Mouse (Mus musculus): Measurements from ENCODE around the gene Rnase1. TPM values are rescaled to one million over a fixed set of nuclear protein-coding genes. Genes with fewer than 3 reads are reported as not detected.
"Not testable (repeated sequence)": the region's sequence is repeated elsewhere in the genome, so short reads cannot be mapped to it uniquely, and the experiment has no call there.

Gene Rnase1
- polyA plus RNA-seq, 1 experiment from 2014 or later = not detected

GRCm38 (mm10) chr14:51161976-51162375 is 15.4 kb upstream of the Rnase1 start, which contains the start of gene Rnase2b:
Rnase2b (plus strand) TSS chr14:51162260.
- DNase-seq (ENCODE audit: low spot score, missing footprints); H3K4me2 ChIP-seq; H3K9ac ChIP-seq (ENCODE audit: low read length); H3K9me3 ChIP-seq (ENCODE audit: control insufficient read depth, low read length); H3K36me3 ChIP-seq (ENCODE audit: control insufficient read depth, insufficient read depth, low read length); ATAC-seq (ENCODE audit: low FRiP score); H3K27me3 ChIP-seq (ENCODE audit: control insufficient read depth, insufficient read depth, low read length); H3K27ac ChIP-seq (ENCODE audit: low read depth, low read length); H3K4me3 ChIP-seq (ENCODE audit: low read depth, low read length); H3K4me1 ChIP-seq (ENCODE audit: control insufficient read depth, insufficient read depth, low read length): not testable (repeated sequence)
- WGBS = 92% methylated on average over 3 of the region's 3 CpGs

- Histone ChIP-seq H3K4me2 (no peak overlapping the region), H3K9ac (ENCODE audit: low read length) (no peak overlapping the region), H3K4me1 (ENCODE audit: control insufficient read depth, insufficient read depth, low read length) (no peaks in the 10 kb centered on the region), H3K36me3 (ENCODE audit: control insufficient read depth, insufficient read depth, low read length) (no peaks in the 10 kb centered on the region), H3K27ac (ENCODE audit: low read depth, low read length) (no peak overlapping the region), H3K9me3 (ENCODE audit: control insufficient read depth, low read length) (no peaks in the 10 kb centered on the region), H3K27me3 (ENCODE audit: control insufficient read depth, insufficient read depth, low read length) (no peaks in the 10 kb centered on the region), H3K4me3 (ENCODE audit: low read depth, low read length) (no peak overlapping the region)
- no peak for ATAC-seq (ENCODE audit: low FRiP score)
- WGBS = 85% methylated on average over 1 of the region's 1 CpGs
- DNase-seq (ENCODE audit: low spot score, missing footprints) = no peak
These were observed 10.5 kb upstream of the Rnase1 start for GRCm38 (mm10) chr14:51157072-51157471.

- Histone ChIP-seq H3K36me3 (ENCODE audit: control insufficient read depth, insufficient read depth, low read length) (no peaks in the 10 kb centered on the region), H3K4me3 (ENCODE audit: low read depth, low read length) (no peak overlapping the region), H3K9ac (ENCODE audit: low read length) (no peak overlapping the region), H3K4me2 (no peak overlapping the region), H3K9me3 (ENCODE audit: control insufficient read depth, low read length) (no peaks in the 10 kb centered on the region), H3K27me3 (ENCODE audit: control insufficient read depth, insufficient read depth, low read length) (no peaks in the 10 kb centered on the region), H3K27ac (ENCODE audit: low read depth, low read length) (no peak overlapping the region), H3K4me1 (ENCODE audit: control insufficient read depth, insufficient read depth, low read length) (no peaks in the 10 kb centered on the region)
- DNase-seq (ENCODE audit: low spot score, missing footprints) (no peak), ATAC-seq (ENCODE audit: low FRiP score) (no peak)
- 90% methylated on average over 4 of the region's 4 CpGs for WGBS
These were observed 10.1 kb upstream of the Rnase1 start for GRCm38 (mm10) chr14:51156736-51157068.

DNA sequence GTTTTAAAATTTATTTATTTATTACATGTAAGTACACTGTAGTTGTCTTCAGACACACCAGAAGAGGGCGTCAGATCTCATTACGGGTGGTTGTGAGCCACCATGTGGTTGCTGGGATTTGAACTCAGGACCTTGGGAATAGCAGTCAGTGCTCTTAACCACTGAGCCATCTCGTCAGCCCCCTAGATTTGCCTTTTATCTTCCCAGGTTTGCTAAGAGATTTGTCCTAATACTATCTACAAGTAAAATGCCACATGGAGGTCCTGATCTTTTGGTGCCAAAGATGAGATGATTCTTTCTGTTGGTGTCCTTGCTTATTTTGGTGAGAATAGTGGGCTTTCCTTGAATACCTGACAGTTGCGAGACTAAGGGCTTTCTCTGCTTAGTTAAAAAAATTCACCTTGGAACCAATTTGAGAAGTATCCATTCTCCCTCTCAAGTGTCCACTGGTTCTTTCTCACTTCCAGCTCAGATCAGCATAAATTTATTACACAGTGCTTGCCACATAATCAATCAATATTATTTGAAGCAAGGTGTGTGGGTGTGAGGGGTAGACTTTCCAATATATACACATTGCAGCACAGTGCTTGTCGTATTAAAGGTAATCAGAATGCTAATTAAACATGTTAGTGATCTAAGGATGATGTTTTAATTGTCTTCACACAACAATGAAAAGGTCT is 9.6 kb upstream of the Rnase1 start:
- Histone ChIP-seq H3K4me3 (ENCODE audit: low read depth, low read length) (no peak overlapping the region), H3K27ac (ENCODE audit: low read depth, low read length) (no peak overlapping the region), H3K4me2 (no peak overlapping the region), H3K36me3 (ENCODE audit: control insufficient read depth, insufficient read depth, low read length) (no peaks in the 10 kb centered on the region), H3K27me3 (ENCODE audit: control insufficient read depth, insufficient read depth, low read length) (no peaks in the 10 kb centered on the region), H3K9ac (ENCODE audit: low read length) (no peak overlapping the region), H3K4me1 (ENCODE audit: control insufficient read depth, insufficient read depth, low read length) (no peaks in the 10 kb centered on the region), H3K9me3 (ENCODE audit: control insufficient read depth, low read length) (no peaks in the 10 kb centered on the region)
- DNase-seq (ENCODE audit: low spot score, missing footprints) = no peak
- 85% methylated on average over 5 of the region's 5 CpGs for WGBS
- ATAC-seq (ENCODE audit: low FRiP score) = no peak

DNA sequence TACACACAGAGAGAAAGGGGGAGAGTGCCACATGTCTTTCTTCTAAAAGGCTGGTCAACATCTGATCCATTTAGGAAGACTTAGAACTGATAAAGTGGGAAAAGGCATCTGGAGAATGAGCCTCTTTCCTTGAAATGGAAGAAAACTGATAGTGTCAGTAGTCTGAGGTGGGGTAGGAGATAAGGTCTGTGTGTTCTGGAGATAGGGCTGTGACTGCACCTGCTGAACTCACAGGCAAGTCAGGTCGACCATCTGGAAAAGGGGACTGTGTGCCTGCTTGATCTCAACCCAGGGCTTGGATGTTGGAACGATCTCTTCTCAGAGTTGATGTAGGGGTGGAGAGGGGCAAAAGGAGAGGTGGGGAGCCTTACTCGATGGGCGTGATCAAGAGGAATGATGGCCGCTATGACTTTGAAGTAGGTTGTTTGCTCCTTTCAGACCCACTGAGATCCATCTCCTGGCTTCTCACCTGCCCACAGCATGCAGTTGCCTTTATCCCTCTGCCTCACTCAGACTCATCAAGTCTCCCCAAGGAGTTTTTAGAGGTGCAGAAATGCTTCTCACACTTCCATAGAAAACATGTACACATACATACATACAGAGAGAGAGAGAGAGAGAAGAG is 5.8 kb upstream of the Rnase1 start:
- Histone ChIP-seq H3K9me3 (ENCODE audit: control insufficient read depth, low read length) (no peaks in the 10 kb centered on the region), H3K27ac (ENCODE audit: low read depth, low read length) (no peak overlapping the region), H3K4me1 (ENCODE audit: control insufficient read depth, insufficient read depth, low read length) (no peaks in the 10 kb centered on the region), H3K4me2 (no peak overlapping the region), H3K27me3 (ENCODE audit: control insufficient read depth, insufficient read depth, low read length) (no peaks in the 10 kb centered on the region), H3K36me3 (ENCODE audit: control insufficient read depth, insufficient read depth, low read length) (no peaks in the 10 kb centered on the region), H3K9ac (ENCODE audit: low read length) (no peak overlapping the region), H3K4me3 (ENCODE audit: low read depth, low read length) (no peak overlapping the region)
- DNase-seq (ENCODE audit: low spot score, missing footprints) (no peak), ATAC-seq (ENCODE audit: low FRiP score) (no peak)
- WGBS = 83% methylated on average over 5 of the region's 5 CpGs

DNA sequence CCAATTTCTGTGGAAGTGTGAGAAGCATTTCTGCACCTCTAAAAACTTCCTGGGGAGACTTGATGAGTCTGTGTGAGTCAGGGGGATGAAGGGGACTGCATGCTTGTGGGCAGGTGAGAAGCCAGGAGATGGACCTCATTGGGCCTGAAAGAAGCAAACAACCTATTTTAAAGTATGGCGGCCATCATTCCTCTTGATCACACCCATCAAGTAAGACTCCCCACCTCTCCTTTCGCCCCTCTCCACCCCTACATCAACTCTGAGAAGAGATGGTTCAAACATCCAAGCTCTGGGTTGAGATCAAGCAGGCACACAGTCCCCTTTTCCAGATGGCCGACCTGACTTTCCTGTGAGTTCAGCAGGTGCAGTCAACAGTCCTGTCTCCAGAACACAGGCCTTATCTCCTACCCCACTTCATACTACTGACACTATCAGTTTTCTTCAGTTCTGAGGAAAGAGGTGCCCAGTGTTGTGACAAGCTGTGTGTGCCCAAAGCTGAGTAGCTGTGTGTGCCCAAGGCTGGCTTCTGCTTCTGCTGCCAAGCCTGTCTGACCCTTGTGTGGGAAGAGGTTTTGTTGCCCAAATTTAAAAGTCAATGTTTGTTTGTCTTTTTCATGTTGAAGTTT is 3.7 kb upstream of the Rnase1 start:
- H3K9ac ChIP-seq (ENCODE audit: low read length) = no peak overlapping the region
- no peak for DNase-seq (ENCODE audit: low spot score, missing footprints)
- no peak for ATAC-seq (ENCODE audit: low FRiP score)
- peaks cover 2% of the 10 kb centered on the region; the same call in 1 of the 2 replicates for H3K4me1 ChIP-seq (ENCODE audit: control insufficient read depth, insufficient read depth, low read length)
- WGBS = 86% methylated on average over 3 of the region's 3 CpGs
- no peaks in the 10 kb centered on the region for H3K9me3 ChIP-seq (ENCODE audit: control insufficient read depth, low read length)
- H3K36me3 ChIP-seq (ENCODE audit: control insufficient read depth, insufficient read depth, low read length) = no peaks in the 10 kb centered on the region
- no peak overlapping the region for H3K27ac ChIP-seq (ENCODE audit: low read depth, low read length)
- no peak overlapping the region for H3K4me3 ChIP-seq (ENCODE audit: low read depth, low read length)
- no peaks in the 10 kb centered on the region for H3K27me3 ChIP-seq (ENCODE audit: control insufficient read depth, insufficient read depth, low read length)
- no peak overlapping the region for H3K4me2 ChIP-seq

DNA sequence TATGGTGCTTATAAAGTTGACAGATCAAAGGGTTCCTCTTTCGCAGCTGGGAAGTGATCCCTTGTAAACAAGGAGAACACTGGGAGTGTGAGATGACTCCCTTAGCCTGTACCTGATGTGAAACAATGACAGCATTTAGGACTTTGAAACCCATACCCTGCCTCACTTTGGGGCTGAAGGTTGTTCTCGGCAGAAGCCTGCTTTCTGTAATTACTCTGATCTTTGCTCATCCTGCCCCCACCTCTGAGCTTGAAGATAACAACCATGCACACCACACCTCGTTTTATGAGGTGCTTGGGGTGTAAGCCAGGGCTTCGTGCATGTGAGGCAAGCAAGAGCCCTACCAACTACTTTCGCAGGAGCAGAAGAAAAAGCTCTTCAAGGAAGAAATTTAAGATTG is 2.6 kb upstream of the Rnase1 start:
- Histone ChIP-seq H3K27me3 (ENCODE audit: control insufficient read depth, insufficient read depth, low read length) (no peaks in the 10 kb centered on the region), H3K4me1 (ENCODE audit: control insufficient read depth, insufficient read depth, low read length) (peaks cover 2% of the 10 kb centered on the region; the same call in 1 of the 2 replicates), H3K4me2 (no peak overlapping the region), H3K4me3 (ENCODE audit: low read depth, low read length) (no peak overlapping the region), H3K9ac (ENCODE audit: low read length) (no peak overlapping the region), H3K27ac (ENCODE audit: low read depth, low read length) (no peak overlapping the region), H3K36me3 (ENCODE audit: control insufficient read depth, insufficient read depth, low read length) (no peaks in the 10 kb centered on the region), H3K9me3 (ENCODE audit: control insufficient read depth, low read length) (no peaks in the 10 kb centered on the region)
- 77% methylated on average over 5 of the region's 5 CpGs for WGBS
- ATAC-seq (ENCODE audit: low FRiP score) (no peak), DNase-seq (ENCODE audit: low spot score, missing footprints) (no peak)

DNA sequence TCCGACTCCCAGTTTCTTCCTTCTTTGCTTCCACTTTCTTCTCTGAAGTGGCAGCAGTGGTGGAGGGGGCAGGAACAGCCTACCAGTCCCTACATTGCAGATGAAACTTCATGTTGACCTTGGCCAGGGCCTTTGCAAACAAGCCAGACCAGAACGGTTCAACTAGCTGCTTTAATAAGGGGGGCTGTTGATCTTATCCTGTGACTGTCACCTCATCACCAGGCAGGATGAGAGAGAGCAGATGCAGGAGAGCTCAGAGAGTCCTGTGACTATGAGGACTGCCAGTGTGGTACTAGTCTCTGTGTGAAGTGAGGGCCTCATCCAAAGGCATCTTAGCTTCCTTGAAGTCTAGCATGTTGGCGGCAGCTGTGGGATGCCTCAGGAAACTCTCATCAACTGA is 1.4 kb upstream of the Rnase1 start:
- H3K4me1 ChIP-seq (ENCODE audit: control insufficient read depth, insufficient read depth, low read length) = peaks cover 2% of the 10 kb centered on the region; the same call in 1 of the 2 replicates
- ATAC-seq (ENCODE audit: low FRiP score) (no peak), DNase-seq (ENCODE audit: low spot score, missing footprints) (no peak)
- H3K4me2 ChIP-seq = no peak overlapping the region
- WGBS = 83% methylated on average over 3 of the region's 3 CpGs
- H3K4me3 ChIP-seq (ENCODE audit: low read depth, low read length) = no peak overlapping the region
- H3K9ac ChIP-seq (ENCODE audit: low read length) = no peak overlapping the region
- H3K9me3 ChIP-seq (ENCODE audit: control insufficient read depth, low read length) = no peaks in the 10 kb centered on the region
- H3K36me3 ChIP-seq (ENCODE audit: control insufficient read depth, insufficient read depth, low read length) = no peaks in the 10 kb centered on the region
- no peak overlapping the region for H3K27ac ChIP-seq (ENCODE audit: low read depth, low read length)
- no peaks in the 10 kb centered on the region for H3K27me3 ChIP-seq (ENCODE audit: control insufficient read depth, insufficient read depth, low read length)

- Histone ChIP-seq H3K4me2 (no peak overlapping the region), H3K36me3 (ENCODE audit: control insufficient read depth, insufficient read depth, low read length) (no peaks in the 10 kb centered on the region), H3K9ac (ENCODE audit: low read length) (no peak overlapping the region), H3K27ac (ENCODE audit: low read depth, low read length) (no peak overlapping the region), H3K4me1 (ENCODE audit: control insufficient read depth, insufficient read depth, low read length) (peaks cover 2% of the 10 kb centered on the region; the same call in 1 of the 2 replicates), H3K4me3 (ENCODE audit: low read depth, low read length) (no peak overlapping the region), H3K27me3 (ENCODE audit: control insufficient read depth, insufficient read depth, low read length) (no peaks in the 10 kb centered on the region), H3K9me3 (ENCODE audit: control insufficient read depth, low read length) (no peaks in the 10 kb centered on the region)
- DNase-seq (ENCODE audit: low spot score, missing footprints) (no peak), ATAC-seq (ENCODE audit: low FRiP score) (no peak)
- 89% methylated on average over 6 of the region's 6 CpGs for WGBS
These were observed 1.1 kb downstream of the Rnase1 start for GRCm38 (mm10) chr14:51145521-51145920.
